Mouse (Mus musculus): ENCODE results near the gene Gm17581.

DNA sequence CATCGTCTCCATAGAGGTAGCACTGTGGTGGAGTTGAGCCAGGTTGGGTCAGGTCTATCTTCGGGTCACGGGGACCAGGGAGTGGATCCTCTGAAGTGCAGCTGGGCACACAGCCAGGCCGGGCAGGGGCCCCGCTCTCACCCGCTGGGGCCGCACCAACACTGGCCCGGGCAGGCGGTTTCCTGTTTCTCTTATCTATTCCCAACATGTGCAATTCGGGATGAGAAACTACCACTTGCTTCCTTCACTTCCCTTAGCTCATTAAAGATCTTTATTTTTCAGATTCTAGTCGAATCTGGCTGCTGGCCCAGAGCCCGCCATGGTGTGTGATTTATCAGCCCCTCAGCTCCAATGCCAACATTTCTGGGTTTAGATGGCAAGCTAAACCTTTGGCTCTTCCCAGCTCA, 7.3 kb upstream of the Gm17581 start:
- TF ChIP-seq CTCF (IDR thresholded peaks at IDR 0.05; ENCODE audit: insufficient read depth, low read length) = no peak
- no peak for TF ChIP-seq POLR2A (IDR thresholded peaks at IDR 0.05; ENCODE audit: borderline replicate concordance, extremely low read depth, low read depth, low read length)
